ENCODE assay signal across 16 mouse cellular contexts in the genomic region with DNA sequence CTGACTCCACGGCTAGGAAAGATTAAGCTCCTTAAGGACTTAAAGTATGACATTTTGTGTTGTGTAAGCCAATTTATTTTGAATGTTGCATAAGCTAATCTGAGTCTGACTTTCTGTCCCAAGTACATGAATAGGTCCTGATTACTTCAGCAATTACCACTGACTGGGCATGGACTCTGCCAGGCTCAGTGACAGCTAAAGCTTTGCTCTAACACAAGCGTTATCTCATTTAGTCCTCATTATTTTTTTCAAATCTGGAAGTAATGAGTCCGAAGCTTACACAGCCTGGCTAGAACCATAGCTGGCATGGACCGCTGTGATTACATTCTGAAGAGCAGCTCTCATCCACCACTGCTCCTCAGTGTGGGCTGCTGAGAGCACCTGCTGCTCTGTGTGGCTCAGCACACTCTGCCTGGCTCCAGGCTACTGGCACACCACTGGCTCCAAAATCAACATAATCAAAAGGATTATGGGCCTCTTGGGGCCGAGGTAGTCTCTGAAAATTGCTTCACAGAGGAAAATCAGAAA.
DNase-seq lines count a peak whose midpoint lies in the region; ATAC-seq and TF ChIP-seq lines count a peak whose summit lies in the region.
"Had no signal": no experiment of that assay in that cellular context is flagged by ENCODE, and none has a peak within 500 bp of the region (broad histone marks: within the 10 kb centered on the region; RNA-seq: fewer than 3 reads in every experiment).

No protein-coding gene starts in this region.

- WGBS in cerebellum, adult 2 months: 38% methylated on average over 5 of the region's 5 CpGs
- WGBS in midbrain, embryonic 12.5 days: 60% methylated on average over 5 of the region's 5 CpGs

- TF ChIP-seq CTCF in cerebellum, adult 2 months (IDR thresholded peaks at IDR 0.05; ENCODE audit: borderline replicate concordance, insufficient read depth, low read depth, low read length): no peak

- no peak overlapping the region for H3K4me3 ChIP-seq in cerebellum, adult 2 months (replicated peaks; ENCODE audit: insufficient read depth, low read depth, low read length)
- H3K4me3 ChIP-seq in midbrain, embryonic 12.5 days: no peak overlapping the region
- H3K4me3 ChIP-seq: embryonic facial prominence, embryonic 10.5 days; heart, embryonic 12.5 days; limb, embryonic 15.5 days had no signal

- ATAC-seq in midbrain, embryonic 12.5 days (ENCODE audit: low FRiP score, low read depth): peak; percentile 34; the same call in 1 of the 2 replicates

- H3K27me3 ChIP-seq in cerebellum, adult 2 months (ENCODE audit: control insufficient read depth, insufficient read depth, low read length): no peaks in the 10 kb centered on the region
- no peaks in the 10 kb centered on the region for H3K27me3 ChIP-seq in midbrain, embryonic 12.5 days
- H3K27me3 ChIP-seq: CH12.LX; heart, embryonic 12.5 days; limb, embryonic 15.5 days had no signal

- H3K36me3 ChIP-seq in midbrain, embryonic 12.5 days: no peaks in the 10 kb centered on the region
- H3K36me3 ChIP-seq: embryonic facial prominence, embryonic 10.5 days; heart, embryonic 12.5 days; limb, embryonic 15.5 days had no signal

- H3K9ac ChIP-seq in midbrain, embryonic 12.5 days (replicated peaks): no peak overlapping the region
- H3K9ac ChIP-seq: heart, embryonic 12.5 days; limb, embryonic 15.5 days had no signal

- intact Hi-C loops in left cerebral cortex, postnatal 4 days (cut with DNase I): no loop called here
- intact Hi-C loops in left cerebral cortex, postnatal 36 days (cut with DNase I): no loop called here

- no peak overlapping the region for H3K27ac ChIP-seq in cerebellum, adult 2 months (ENCODE audit: insufficient read depth, low read length)
- H3K27ac ChIP-seq in midbrain, embryonic 12.5 days (replicated peaks): no peak overlapping the region
- H3K27ac ChIP-seq: embryonic facial prominence, embryonic 10.5 days; limb, embryonic 15.5 days had no signal

- H3K9me3 ChIP-seq in midbrain, embryonic 12.5 days: no peaks in the 10 kb centered on the region
- H3K9me3 ChIP-seq: embryonic facial prominence, embryonic 10.5 days; heart, embryonic 12.5 days; limb, embryonic 15.5 days had no signal

- H3K4me2 ChIP-seq in midbrain, embryonic 12.5 days (replicated peaks): no peak overlapping the region
- H3K4me2 ChIP-seq: heart, embryonic 12.5 days; limb, embryonic 15.5 days had no signal

- no peaks in the 10 kb centered on the region for H3K4me1 ChIP-seq in cerebellum, adult 2 months (ENCODE audit: control insufficient read depth, insufficient read depth, low read length)
- H3K4me1 ChIP-seq in midbrain, embryonic 12.5 days: no peaks in the 10 kb centered on the region
- H3K4me1 ChIP-seq: embryonic facial prominence, embryonic 10.5 days; heart, embryonic 12.5 days; limb, embryonic 15.5 days had no signal

- no peak for TF ChIP-seq POLR2A in cerebellum, adult 2 months (IDR thresholded peaks at IDR 0.05; ENCODE audit: borderline replicate concordance, insufficient read depth, low read length)

- peak; percentile 23 to 32 for DNase-seq in cerebellum, adult 2 months
- DNase-seq in cerebellum, adult 9-10 months: no peak
- DNase-seq in left cerebral cortex, postnatal 4 days: peak; percentile 17
- DNase-seq in left cerebral cortex, postnatal 36 days (ENCODE audit: low spot score in 2 of 2): no peak
- no peak for DNase-seq in embryo, embryonic 10 days (ENCODE audit: low spot score)
- DNase-seq in kidney, postnatal 25 days: no peak
- DNase-seq: adrenal gland, adult 8-10 months; kidney, adult 2 months; kidney, postnatal 36 days; lung, adult 18-20 months; spleen, adult 18-20 months had no signal

Comparison
In these comparisons a context has a peak if more than half of its experiments do, and no peak if none do; other contexts are left out.
1. DNase-seq: peak in cerebellum, adult 2 months (2 of 2) and left cerebral cortex, postnatal 4 days (single experiment); none in cerebellum, adult 9-10 months (single experiment), left cerebral cortex, postnatal 36 days (0 of 2), embryo, embryonic 10 days (single experiment) and kidney, postnatal 25 days (0 of 2).